Mouse (Mus musculus): ENCODE data around the gene Bcl2l14.

DNA sequence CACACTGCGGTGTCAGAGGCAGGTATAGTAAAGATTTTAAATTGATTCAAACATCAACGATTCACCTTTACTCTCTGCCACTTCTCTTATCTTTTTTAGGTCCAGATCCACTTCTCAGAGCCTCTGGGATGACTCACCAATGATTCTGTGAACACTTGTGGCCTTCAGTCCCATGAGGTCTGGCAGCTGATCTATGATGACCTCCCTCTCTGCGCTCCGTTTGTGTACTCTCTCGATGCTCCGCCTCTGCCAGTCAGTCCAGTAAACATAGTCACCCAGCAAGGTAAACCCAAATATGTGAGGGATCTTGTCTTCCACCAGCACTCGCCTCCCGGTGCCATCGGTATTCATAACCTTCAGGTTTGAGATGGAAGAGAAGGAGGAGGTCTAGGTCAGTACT lies 90.2 kb downstream of the Bcl2l14 start:
- TF ChIP-seq POLR2A (IDR thresholded peaks at IDR 0.05; ENCODE audit: insufficient read depth, low read length) (no peak), CTCF (IDR thresholded peaks at IDR 0.05; ENCODE audit: low read depth, low read length) (no peak), EP300 (IDR thresholded peaks at IDR 0.05; ENCODE audit: insufficient read depth, low read depth, low read length) (no peak)
